Mouse (Mus musculus): ENCODE measurements around the gene Vps13d.

GRCm38 (mm10) chr4:145058749-145059442 is 135.9 kb downstream of the Vps13d start:
- TF ChIP-seq CTCF (IDR thresholded peaks at IDR 0.05; ENCODE audit: borderline replicate concordance, control insufficient read depth, extremely low read depth, insufficient read depth, low read length, poor library complexity) (no peak), POLR2A (IDR thresholded peaks at IDR 0.05; ENCODE audit: control insufficient read depth, extremely low read depth, insufficient read depth, low read length, poor library complexity) (no peak)
